Mouse (Mus musculus): ENCODE data around the gene Wdr34. TPM values are rescaled to one million over a fixed set of nuclear protein-coding genes. Genes with fewer than 3 reads are reported as not detected.

Wdr34 gene
- total RNA-seq, 2 experiments from 2014 or later, result 14.1 to 23.1 TPM

DNA sequence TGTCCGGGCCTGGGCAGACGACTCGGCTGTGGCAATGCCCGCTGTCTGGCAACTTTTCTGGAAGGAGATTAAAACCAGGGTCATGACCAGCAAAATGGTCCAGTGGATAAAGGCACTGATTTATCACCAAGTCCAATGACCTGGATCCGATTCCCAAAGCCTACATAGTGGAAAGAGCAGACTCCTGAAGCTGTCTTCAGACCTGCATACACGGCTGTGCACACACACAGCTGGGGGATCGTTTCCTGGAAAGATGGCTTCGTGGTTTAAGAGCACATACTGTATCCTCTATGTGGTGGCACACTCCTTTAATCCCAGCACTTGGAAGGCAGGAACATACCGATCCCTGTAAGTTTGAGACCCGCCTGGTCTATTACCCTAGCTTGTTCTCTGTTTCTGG is 10.3 kb downstream of the Wdr34 start:
- ATAC-seq (replicated peaks; ENCODE audit: poor library complexity, severe bottlenecking), result no peak

DNA sequence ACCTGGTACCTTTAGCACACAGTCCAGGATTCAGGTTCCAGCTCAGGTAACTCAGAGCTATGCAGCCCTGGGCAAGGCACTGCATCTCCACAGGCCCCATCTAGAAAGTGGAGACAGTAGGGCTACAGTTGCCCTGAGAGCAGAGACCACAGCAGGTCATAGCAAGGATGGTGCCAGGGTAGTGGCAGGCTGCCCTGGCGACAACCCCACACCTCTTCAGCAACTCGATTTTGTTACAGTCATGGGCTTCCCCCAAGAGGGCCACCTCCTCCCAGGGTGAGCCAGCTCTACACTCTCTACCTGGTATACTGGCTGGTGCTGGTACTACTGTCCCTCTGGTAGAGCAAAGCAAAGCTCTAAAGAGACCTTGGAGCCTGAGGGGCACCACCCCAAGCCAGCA is 10.9 kb downstream of the Wdr34 start:
- ATAC-seq (replicated peaks; ENCODE audit: poor library complexity, severe bottlenecking), result no peak

DNA sequence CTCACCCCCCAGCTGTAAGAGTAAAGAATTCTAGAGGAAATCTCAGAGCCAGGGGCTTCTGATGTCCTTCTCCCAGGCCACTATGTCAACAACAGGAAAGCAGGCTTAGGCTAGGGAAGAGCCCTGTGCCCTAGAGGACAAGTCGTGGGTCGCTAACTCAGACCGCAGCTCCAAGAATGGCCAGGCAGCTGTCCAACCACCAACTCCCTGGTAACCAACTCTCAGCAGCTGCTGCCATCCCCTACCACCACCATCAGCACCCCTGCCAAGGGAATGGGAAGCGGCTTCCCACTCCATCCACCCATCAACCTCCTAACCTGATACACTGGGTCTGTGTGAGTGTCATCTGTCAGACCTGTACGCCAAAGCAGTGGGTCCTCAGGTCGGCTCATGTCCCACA is 15.7 kb downstream of the Wdr34 start:
- no peak for ATAC-seq (replicated peaks; ENCODE audit: poor library complexity, severe bottlenecking)

GRCm38 (mm10) chr2:30032244-30032846 is 16.3 kb downstream of the Wdr34 start:
- ATAC-seq (replicated peaks; ENCODE audit: poor library complexity, severe bottlenecking), result peak; percentile 53; the same call in 1 of the 2 replicates

GRCm38 (mm10) chr2:30026997-30027396 is 21.7 kb downstream of the Wdr34 start:
- ATAC-seq (replicated peaks; ENCODE audit: poor library complexity, severe bottlenecking), result no peak

DNA sequence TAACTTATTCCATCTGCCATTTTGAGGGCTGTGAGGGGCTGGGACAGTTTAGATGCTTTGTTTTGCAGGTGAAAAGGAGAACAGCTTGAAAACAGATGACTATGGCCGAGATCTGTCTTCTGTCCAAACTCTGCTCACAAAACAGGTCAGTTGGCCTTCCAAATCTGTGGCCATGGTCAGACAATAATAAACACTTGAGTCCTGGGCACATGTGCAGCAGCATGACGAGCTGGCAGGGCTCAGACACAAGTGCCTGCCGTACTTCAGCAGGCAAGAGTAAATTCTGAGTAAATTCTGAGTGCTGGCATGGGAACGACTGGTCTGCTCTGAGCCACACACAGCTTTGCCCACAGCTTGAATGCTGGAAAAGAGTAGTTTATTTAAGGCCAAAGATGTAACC is 23.2 kb downstream of the Wdr34 start:
- ATAC-seq (replicated peaks; ENCODE audit: poor library complexity, severe bottlenecking), result no peak

DNA sequence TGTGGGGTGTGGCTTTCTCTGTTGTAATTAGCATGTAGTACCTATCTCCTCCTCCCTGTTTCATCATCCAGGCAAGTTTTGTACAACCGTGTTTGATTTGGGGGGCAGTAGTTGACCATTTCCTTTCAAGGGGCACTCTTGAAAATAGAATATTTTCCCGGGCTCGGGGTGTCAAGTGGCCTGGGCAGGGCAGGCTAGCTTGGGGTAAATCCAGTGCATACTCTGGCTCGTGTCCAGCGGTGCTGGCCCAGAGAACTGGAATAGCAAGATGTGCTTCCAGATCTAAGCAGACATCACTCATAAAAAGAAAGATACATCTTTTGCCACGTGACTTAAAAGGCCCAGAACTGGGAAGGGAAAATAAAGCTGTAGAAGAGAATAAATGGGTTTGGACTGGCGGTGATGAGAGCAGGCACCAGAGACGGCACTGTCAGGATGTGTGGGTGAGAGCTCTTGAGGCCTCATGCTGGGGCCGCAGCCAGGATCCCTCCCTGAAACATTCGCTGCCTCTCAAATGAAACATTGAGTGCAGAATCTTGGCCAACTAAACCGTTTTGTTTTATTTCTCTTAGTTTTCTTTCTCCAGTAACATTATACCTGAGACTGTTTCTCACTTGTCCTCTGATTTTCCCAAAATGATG is 34.2 kb downstream of the Wdr34 start:
- no peak for ATAC-seq (replicated peaks; ENCODE audit: poor library complexity, severe bottlenecking)

DNA sequence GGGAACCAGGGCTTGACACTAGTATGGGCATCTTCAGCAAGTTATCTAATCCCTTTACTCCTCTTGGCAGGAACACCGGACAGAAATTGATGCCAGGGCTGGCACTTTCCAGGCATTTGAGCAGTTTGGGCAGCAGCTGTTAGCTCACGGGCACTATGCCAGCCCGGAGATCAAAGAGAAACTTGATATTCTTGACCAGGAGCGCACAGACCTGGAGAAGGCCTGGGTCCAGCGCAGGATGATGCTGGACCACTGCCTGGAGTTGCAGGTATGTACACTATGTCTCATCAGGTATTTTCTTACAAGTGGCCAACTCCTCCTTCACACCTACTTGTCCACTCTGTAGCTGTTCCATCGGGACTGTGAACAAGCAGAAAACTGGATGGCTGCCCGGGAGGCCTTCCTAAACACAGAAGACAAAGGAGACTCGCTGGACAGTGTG is 37.8 kb downstream of the Wdr34 start:
- ATAC-seq (replicated peaks; ENCODE audit: poor library complexity, severe bottlenecking), result no peak

DNA sequence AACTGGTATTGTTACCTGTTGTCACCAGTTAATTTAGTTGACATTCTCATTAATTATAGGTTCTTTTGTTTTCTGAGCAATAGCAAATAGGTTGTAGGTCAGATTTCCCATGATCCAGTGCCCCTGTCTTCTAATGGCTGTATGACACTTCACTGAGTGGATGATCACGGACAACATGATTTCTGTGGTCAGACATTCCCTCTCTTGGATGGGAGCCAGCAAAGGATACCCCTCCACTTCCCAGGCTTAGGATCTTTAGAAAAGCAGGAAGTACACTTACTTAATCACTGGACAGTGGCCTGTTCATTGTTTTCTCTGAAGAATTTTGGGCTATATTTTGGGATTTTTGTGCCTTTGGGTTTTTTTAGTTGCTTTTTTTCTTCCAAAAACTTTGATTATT is 39.6 kb downstream of the Wdr34 start:
- no peak for ATAC-seq (replicated peaks; ENCODE audit: poor library complexity, severe bottlenecking)

DNA sequence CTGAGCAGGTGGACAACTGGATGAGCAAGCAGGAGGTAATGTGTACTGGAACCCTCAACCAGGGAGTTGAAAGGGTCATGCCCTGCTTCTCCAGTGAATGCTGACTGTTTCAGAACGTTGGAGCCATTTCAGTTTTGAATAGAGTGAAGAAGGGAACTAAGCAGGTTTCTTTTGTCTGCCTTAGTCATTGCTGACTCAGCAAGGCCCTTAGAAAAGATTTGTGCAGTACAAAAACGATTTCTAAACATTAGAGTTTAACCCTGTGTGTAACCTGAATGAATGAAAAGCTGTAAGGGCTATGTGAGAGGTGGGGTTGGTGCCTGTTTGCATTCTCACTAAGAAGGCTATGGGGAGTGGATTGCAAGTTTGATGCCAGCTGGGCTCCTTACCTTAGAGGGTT is 56.7 kb downstream of the Wdr34 start:
- no peak for ATAC-seq (replicated peaks; ENCODE audit: poor library complexity, severe bottlenecking)

Other genes starting within 250 kb of the Wdr34 start
- 5.1 and 6.8 TPM in 2 replicates for gene Slc27a4, start 246.2 kb downstream of the Wdr34 start, total RNA-seq (2014; fragmentation: Nextera tagmentation)
- 6.3 and 6.6 TPM in 2 replicates for gene Slc27a4, start 246.2 kb downstream of the Wdr34 start, total RNA-seq (2017)
- 17.0 and 24.9 TPM in 2 replicates for gene Urm1, start 228.8 kb downstream of the Wdr34 start, total RNA-seq (2014; fragmentation: Nextera tagmentation)
- 17.8 and 21.1 TPM in 2 replicates for gene Urm1, start 228.8 kb downstream of the Wdr34 start, total RNA-seq (2017)
- gene Cercam, start 179.7 kb downstream of the Wdr34 start, total RNA-seq (2014; fragmentation: Nextera tagmentation), result 15.2 and 20.0 TPM in 2 replicates
- gene Cercam, start 179.7 kb downstream of the Wdr34 start, total RNA-seq (2017), result 4.5 and 6.7 TPM in 2 replicates
- 56.8 and 92.7 TPM in 2 replicates for gene Odf2, start 159.7 kb downstream of the Wdr34 start, total RNA-seq (2014; fragmentation: Nextera tagmentation)
- 96.9 and 104 TPM in 2 replicates for gene Odf2, start 159.7 kb downstream of the Wdr34 start, total RNA-seq (2017)
- gene Gle1, start 113.5 kb downstream of the Wdr34 start, total RNA-seq (2014; fragmentation: Nextera tagmentation), result 36.5 and 38.7 TPM in 2 replicates
- 89.0 and 139 TPM in 2 replicates for gene Gle1, start 113.5 kb downstream of the Wdr34 start, total RNA-seq (2017)
- 63.5 and 99.0 TPM in 2 replicates for gene Sptan1, start 83.3 kb downstream of the Wdr34 start, total RNA-seq (2014; fragmentation: Nextera tagmentation)
- gene Sptan1, start 83.3 kb downstream of the Wdr34 start, total RNA-seq (2017), result 118 and 129 TPM in 2 replicates
- 415 and 437 TPM in 2 replicates for gene Set, start 8.5 kb upstream of the Wdr34 start, total RNA-seq (2014; fragmentation: Nextera tagmentation)
- 2,035 and 2,054 TPM in 2 replicates for gene Set, start 8.5 kb upstream of the Wdr34 start, total RNA-seq (2017)
- 10.1 and 13.1 TPM in 2 replicates for gene Pkn3, start 28.8 kb upstream of the Wdr34 start, total RNA-seq (2014; fragmentation: Nextera tagmentation)
- 4.6 and 14.9 TPM in 2 replicates for gene Pkn3, start 28.8 kb upstream of the Wdr34 start, total RNA-seq (2017)
- 21.5 and 24.1 TPM in 2 replicates for gene Zdhhc12, start 44.8 kb upstream of the Wdr34 start, total RNA-seq (2014; fragmentation: Nextera tagmentation)
- 11.0 and 20.7 TPM in 2 replicates for gene Zdhhc12, start 44.8 kb upstream of the Wdr34 start, total RNA-seq (2017)
- 18.3 and 22.7 TPM in 2 replicates for gene Zer1, start 75.7 kb upstream of the Wdr34 start, total RNA-seq (2014; fragmentation: Nextera tagmentation)
- 8.5 and 10.6 TPM in 2 replicates for gene Zer1, start 75.7 kb upstream of the Wdr34 start, total RNA-seq (2017)
- gene Tbc1d13, start 84.9 kb upstream of the Wdr34 start, total RNA-seq (2014; fragmentation: Nextera tagmentation), result 65.9 and 83.5 TPM in 2 replicates
- gene Tbc1d13, start 84.9 kb upstream of the Wdr34 start, total RNA-seq (2017), result 42.2 and 49.2 TPM in 2 replicates
- gene Endog, start 122.6 kb upstream of the Wdr34 start, total RNA-seq (2014; fragmentation: Nextera tagmentation), result 5.0 and 7.9 TPM in 2 replicates
- gene Endog, start 122.6 kb upstream of the Wdr34 start, total RNA-seq (2017), result 3.2 and 8.3 TPM in 2 replicates
- 40.2 and 58.2 TPM in 2 replicates for gene Spout1, start 129.6 kb upstream of the Wdr34 start, total RNA-seq (2014; fragmentation: Nextera tagmentation)
- 44.3 and 49.7 TPM in 2 replicates for gene Spout1, start 129.6 kb upstream of the Wdr34 start, total RNA-seq (2017)
- 2.6 and 12.8 TPM in 2 replicates for gene Kyat1, start 157.0 kb upstream of the Wdr34 start, total RNA-seq (2014; fragmentation: Nextera tagmentation)
- 4.7 and 8.5 TPM in 2 replicates for gene Kyat1, start 157.0 kb upstream of the Wdr34 start, total RNA-seq (2017)
- gene Lrrc8a, start 188.8 kb upstream of the Wdr34 start, total RNA-seq (2014; fragmentation: Nextera tagmentation), result 5.8 and 6.6 TPM in 2 replicates
- 5.3 and 8.7 TPM in 2 replicates for gene Lrrc8a, start 188.8 kb upstream of the Wdr34 start, total RNA-seq (2017)
- gene Gm28035, start 191.7 kb upstream of the Wdr34 start, total RNA-seq (2014; fragmentation: Nextera tagmentation), result not detected in 2 replicates
- not detected in 2 replicates for gene Gm28035, start 191.7 kb upstream of the Wdr34 start, total RNA-seq (2017)
- 0.99 and 1.2 TPM in 2 replicates for gene Phyhd1, start 217.3 kb upstream of the Wdr34 start, total RNA-seq (2014; fragmentation: Nextera tagmentation)
- gene Phyhd1, start 217.3 kb upstream of the Wdr34 start, total RNA-seq (2017), result 0.22 and 1.5 TPM in 2 replicates
- 3.1 and 19.1 TPM in 2 replicates for gene Gm28038, start 232.2 kb upstream of the Wdr34 start, total RNA-seq (2014; fragmentation: Nextera tagmentation)
- not detected in 2 replicates for gene Gm28038, start 232.2 kb upstream of the Wdr34 start, total RNA-seq (2017)
- 6.1 and 7.5 TPM in 2 replicates for gene Dolk, start 237.5 kb upstream of the Wdr34 start, total RNA-seq (2014; fragmentation: Nextera tagmentation)
- gene Dolk, start 237.5 kb upstream of the Wdr34 start, total RNA-seq (2017), result 12.1 and 15.1 TPM in 2 replicates
- gene Nup188, start 237.5 kb upstream of the Wdr34 start, total RNA-seq (2014; fragmentation: Nextera tagmentation), result 37.5 and 51.5 TPM in 2 replicates
- 21.0 and 27.0 TPM in 2 replicates for gene Nup188, start 237.5 kb upstream of the Wdr34 start, total RNA-seq (2017)

Measured in granulocyte monocyte progenitor cell, adult 5-6 weeks (primary cell).